Mouse (Mus musculus): ENCODE measurements around the gene Dhh. TPM values are rescaled to one million over a fixed set of nuclear protein-coding genes. Genes with fewer than 3 reads are reported as not detected.

Dhh gene
- total RNA-seq, 2 experiments from 2014 or later, result 5.0 to 7.8 TPM

- DNase-seq (ENCODE audit: low spot score in 2 of 2), result peak in 1 of 2 experiments; percentile 67
These were observed 21.0 kb downstream of the Dhh start for GRCm38 (mm10) chr15:98877331-98877730.

- DNase-seq (ENCODE audit: low spot score in 2 of 2), result peak; percentile 82 to 92
These were observed 26.1 kb downstream of the Dhh start for GRCm38 (mm10) chr15:98871916-98872888.

- no peak for DNase-seq (ENCODE audit: low spot score in 2 of 2)
These were observed 27.0 kb downstream of the Dhh start, which contains the start of gene Kmt2d for GRCm38 (mm10) chr15:98871070-98871915. Gene Kmt2d (minus strand): TSS chr15:98871204.

- DNase-seq (ENCODE audit: low spot score in 2 of 2), result peak in 1 of 2 experiments; percentile 56
These were observed 27.9 kb downstream of the Dhh start for GRCm38 (mm10) chr15:98870179-98871069.

- no peak for DNase-seq (ENCODE audit: low spot score in 2 of 2)
These were observed 28.8 kb downstream of the Dhh start for GRCm38 (mm10) chr15:98869342-98870178.

- DNase-seq (ENCODE audit: low spot score in 2 of 2), result no peak
These were observed 29.8 kb downstream of the Dhh start for GRCm38 (mm10) chr15:98868346-98869063.

- DNase-seq (ENCODE audit: low spot score in 2 of 2), result peak in 1 of 2 experiments; percentile 18
These were observed 31.0 kb downstream of the Dhh start for GRCm38 (mm10) chr15:98867321-98867720.

GRCm38 (mm10) chr15:98866501-98866900, 31.8 kb downstream of the Dhh start:
- DNase-seq (ENCODE audit: low spot score in 2 of 2), result no peak

GRCm38 (mm10) chr15:98865771-98866170, 32.6 kb downstream of the Dhh start:
- DNase-seq (ENCODE audit: low spot score in 2 of 2), result no peak

- DNase-seq (ENCODE audit: low spot score in 2 of 2), result no peak
These were observed 33.4 kb downstream of the Dhh start for GRCm38 (mm10) chr15:98864951-98865350.

GRCm38 (mm10) chr15:98863451-98863958, 34.8 kb downstream of the Dhh start:
- peak in 1 of 2 experiments; percentile 15 for DNase-seq (ENCODE audit: low spot score in 2 of 2)

- no peak for DNase-seq (ENCODE audit: low spot score in 2 of 2)
These were observed 36.5 kb downstream of the Dhh start for GRCm38 (mm10) chr15:98861701-98862410.

- peak in 1 of 2 experiments; percentile 14 for DNase-seq (ENCODE audit: low spot score in 2 of 2)
These were observed 37.4 kb downstream of the Dhh start for GRCm38 (mm10) chr15:98860921-98861320.

- no peak for DNase-seq (ENCODE audit: low spot score in 2 of 2)
These were observed 38.9 kb downstream of the Dhh start for GRCm38 (mm10) chr15:98859319-98860043.

GRCm38 (mm10) chr15:98854214-98854613, 44.1 kb downstream of the Dhh start:
- DNase-seq (ENCODE audit: low spot score in 2 of 2), result no peak

GRCm38 (mm10) chr15:98853161-98853937, 45.0 kb downstream of the Dhh start:
- DNase-seq (ENCODE audit: low spot score in 2 of 2), result no peak

GRCm38 (mm10) chr15:98852733-98853132, 45.6 kb downstream of the Dhh start:
- no peak for DNase-seq (ENCODE audit: low spot score in 2 of 2)

All from gastrocnemius, postnatal 4 days (tissue).